Mouse (Mus musculus) hindbrain, embryonic 13.5 days (tissue): ENCODE results near the gene Sntb2. TPM values are rescaled to one million over a fixed set of nuclear protein-coding genes. Genes with fewer than 3 reads are reported as not detected.
"Not testable (repeated sequence)": the region's sequence is repeated elsewhere in the genome, so short reads cannot be mapped to it uniquely, and the experiment has no call there.

Experiments used
- ATAC-seq: fragments of 200-750 bp; cut with Nextera tagmentation; 2 replicates; pipeline ENCODE4 v1.8.0; 2017; ENCODE audit warnings: moderate TSS enrichment; ENCODE audit not compliant: low FRiP score
- H3K27ac ChIP-seq: fragments of 300-500 bp; sonication (generic); 2 replicates; pipeline ENCODE4 v1.5.1; 2015; ENCODE audit warnings: inconsistent platforms, mild to moderate bottlenecking, moderate library complexity
- H3K27me3 ChIP-seq: fragments of 300-500 bp; sonication (generic); 2 replicates; pipeline ENCODE4 v1.6.1; 2015; ENCODE audit warnings: mild to moderate bottlenecking, inconsistent platforms
- H3K36me3 ChIP-seq: fragments of 300-500 bp; sonication (generic); 2 replicates; pipeline ENCODE4 v1.6.1; 2015; ENCODE audit warnings: mild to moderate bottlenecking, inconsistent platforms
- H3K4me1 ChIP-seq: fragments of 300-500 bp; sonication (generic); replicated peaks from 2 replicates; pipeline ENCODE4 v1.6.1; 2015; ENCODE audit warnings: inconsistent platforms
- H3K4me2 ChIP-seq: fragments of 300-500 bp; sonication (generic); 2 replicates; pipeline ENCODE4 v1.6.1; 2015; ENCODE audit warnings: inconsistent platforms, mild to moderate bottlenecking, moderate library complexity
- H3K4me3 ChIP-seq: fragments of 300-500 bp; sonication (generic); 2 replicates; pipeline ENCODE4 v1.5.1; 2015; ENCODE audit warnings: mild to moderate bottlenecking, inconsistent platforms
- H3K9ac ChIP-seq: fragments of 300-500 bp; sonication (generic); 2 replicates; pipeline ENCODE4 v1.6.1; 2015; ENCODE audit warnings: mild to moderate bottlenecking, inconsistent platforms
- H3K9me3 ChIP-seq: fragments of 300-500 bp; sonication (generic); 2 replicates; pipeline ENCODE4 v1.6.1; 2016; ENCODE audit warnings: inconsistent platforms
- WGBS: fragments of 180-500 bp; shearing (Covaris S2); methylation state at CpG from one replicate; pipeline ENCODE4 v1.1.7; 2015; 5-methylcytosine and 5-hydroxymethylcytosine counted together
- polyA plus RNA-seq: library from polyadenylated mRNA; unstranded; fragments of >200 nt; fragmentation: Nextera tagmentation; extraction: Ambion mirVana; gene quantifications from 2 replicates; pipeline ENCODE4 v1.2.1, GENCODE M21; 2015

Sntb2 gene
- polyA plus RNA-seq, 1 experiment from 2014 or later: 7.9 TPM

GRCm38 (mm10) chr8:106913631-106914030 lies 21.9 kb upstream of the Sntb2 start:
- no peak for ATAC-seq
- Histone ChIP-seq H3K9me3 (no peaks in the 10 kb centered on the region), H3K27me3 (no peaks in the 10 kb centered on the region), H3K36me3 (peaks cover 80% of the 10 kb centered on the region), H3K4me1 (no peaks in the 10 kb centered on the region), H3K4me2 (no peak overlapping the region), H3K9ac (no peak overlapping the region), H3K27ac (no peak overlapping the region), H3K4me3 (no peak overlapping the region)
- 98% methylated on average over 10 of the region's 10 CpGs for WGBS

GRCm38 (mm10) chr8:106919721-106920394 lies 15.7 kb upstream of the Sntb2 start:
- Histone ChIP-seq H3K36me3 (peaks cover 83% of the 10 kb centered on the region), H3K4me3 (no peak overlapping the region), H3K9me3 (no peaks in the 10 kb centered on the region), H3K27ac (no peak overlapping the region), H3K4me1 (no peaks in the 10 kb centered on the region), H3K9ac (no peak overlapping the region), H3K27me3 (no peaks in the 10 kb centered on the region), H3K4me2 (no peak overlapping the region)
- 91% methylated on average over 8 of the region's 8 CpGs for WGBS
- ATAC-seq: no peak

GRCm38 (mm10) chr8:106920395-106920741 lies 15.2 kb upstream of the Sntb2 start:
- Histone ChIP-seq H3K27ac (no peak overlapping the region), H3K27me3 (no peaks in the 10 kb centered on the region), H3K4me3 (no peak overlapping the region), H3K4me1 (no peaks in the 10 kb centered on the region), H3K36me3 (peaks cover 78% of the 10 kb centered on the region), H3K4me2 (no peak overlapping the region), H3K9me3 (no peaks in the 10 kb centered on the region), H3K9ac (no peak overlapping the region)
- ATAC-seq: no peak
- WGBS: 96% methylated on average over 5 of the region's 5 CpGs

GRCm38 (mm10) chr8:106924057-106924456 lies 11.5 kb upstream of the Sntb2 start:
- H3K9me3 ChIP-seq: no peaks in the 10 kb centered on the region
- H3K4me1 ChIP-seq: no peaks in the 10 kb centered on the region
- ATAC-seq: no peak
- no peak overlapping the region for H3K4me2 ChIP-seq
- H3K4me3 ChIP-seq: no peak overlapping the region
- H3K36me3 ChIP-seq: peaks cover 41% of the 10 kb centered on the region
- H3K9ac ChIP-seq: no peak overlapping the region
- WGBS: 91% methylated on average over 4 of the region's 4 CpGs
- H3K27me3 ChIP-seq: no peaks in the 10 kb centered on the region
- no peak overlapping the region for H3K27ac ChIP-seq

GRCm38 (mm10) chr8:106924904-106925349 lies 10.6 kb upstream of the Sntb2 start:
- no peak for ATAC-seq
- Histone ChIP-seq H3K27me3 (0 out of 2 replicates have a peak, but pooled peaks cover under 1% of the 10 kb centered on the region), H3K4me3 (no peak overlapping the region), H3K9ac (no peak overlapping the region), H3K36me3 (peaks cover 32% of the 10 kb centered on the region), H3K4me1 (no peaks in the 10 kb centered on the region), H3K9me3 (no peaks in the 10 kb centered on the region), H3K4me2 (no peak overlapping the region), H3K27ac (no peak overlapping the region)
- 86% methylated on average over 8 of the region's 8 CpGs for WGBS

- 0 out of 2 replicates have a peak, but pooled peaks cover 3% of the 10 kb centered on the region for H3K27me3 ChIP-seq
- no peak overlapping the region for H3K9ac ChIP-seq
- H3K36me3 ChIP-seq: peaks cover 27% of the 10 kb centered on the region
- no peaks in the 10 kb centered on the region for H3K4me1 ChIP-seq
- no peak overlapping the region for H3K4me2 ChIP-seq
- WGBS: 93% methylated on average over 4 of the region's 4 CpGs
- no peak overlapping the region for H3K4me3 ChIP-seq
- no peak for ATAC-seq
- H3K9me3 ChIP-seq: no peaks in the 10 kb centered on the region
- H3K27ac ChIP-seq: no peak overlapping the region
Observed at GRCm38 (mm10) chr8:106925446-106925845, 10.1 kb upstream of the Sntb2 start.

- Histone ChIP-seq H3K4me2 (no peak overlapping the region), H3K9ac (no peak overlapping the region), H3K36me3 (peaks cover 13% of the 10 kb centered on the region), H3K27ac (no peak overlapping the region), H3K9me3 (no peaks in the 10 kb centered on the region), H3K4me3 (no peak overlapping the region), H3K4me1 (peaks cover 7% of the 10 kb centered on the region), H3K27me3 (peaks cover 13% of the 10 kb centered on the region)
- no peak for ATAC-seq
- WGBS: 52% methylated on average over 4 of the region's 4 CpGs
Observed at GRCm38 (mm10) chr8:106927247-106927646, 8.3 kb upstream of the Sntb2 start.

GRCm38 (mm10) chr8:106928182-106928581 lies 7.4 kb upstream of the Sntb2 start:
- not testable (repeated sequence) for H3K4me3 ChIP-seq, H3K36me3 ChIP-seq, H3K27ac ChIP-seq, H3K9ac ChIP-seq, H3K9me3 ChIP-seq, H3K4me2 ChIP-seq, ATAC-seq
- Histone ChIP-seq H3K27me3 (peaks cover 18% of the 10 kb centered on the region), H3K4me1 (peaks cover 15% of the 10 kb centered on the region)
- 88% methylated on average over 11 of the region's 11 CpGs for WGBS

- H3K27me3 ChIP-seq: peaks cover 23% of the 10 kb centered on the region
- 72% methylated on average over 6 of the region's 6 CpGs for WGBS
- H3K4me2 ChIP-seq: no peak overlapping the region
Observed at GRCm38 (mm10) chr8:106929155-106929913, 6.2 kb upstream of the Sntb2 start.

GRCm38 (mm10) chr8:106929921-106930320 lies 5.6 kb upstream of the Sntb2 start:
- Histone ChIP-seq H3K9ac (no peak overlapping the region), H3K4me2 (no peak overlapping the region), H3K4me3 (no peak overlapping the region), H3K27me3 (peaks cover 23% of the 10 kb centered on the region), H3K36me3 (no peaks in the 10 kb centered on the region), H3K27ac (no peak overlapping the region), H3K9me3 (no peaks in the 10 kb centered on the region), H3K4me1 (peaks cover 15% of the 10 kb centered on the region)
- WGBS: 81% methylated on average over 5 of the region's 5 CpGs
- ATAC-seq: no peak

More at GRCm38 (mm10) chr8:106929155-106929913, 6.2 kb upstream of the Sntb2 start:
- H3K9ac ChIP-seq: no peak overlapping the region
- no peaks in the 10 kb centered on the region for H3K9me3 ChIP-seq
- H3K27ac ChIP-seq: no peak overlapping the region
- H3K4me1 ChIP-seq: peaks cover 15% of the 10 kb centered on the region
- H3K36me3 ChIP-seq: no peaks in the 10 kb centered on the region
- ATAC-seq: no peak
- no peak overlapping the region for H3K4me3 ChIP-seq

- WGBS: 19% methylated on average over 22 of the region's 22 CpGs
- ATAC-seq: no peak
- peaks cover 23% of the 10 kb centered on the region for H3K27me3 ChIP-seq
- peaks cover 26% of the 10 kb centered on the region for H3K4me1 ChIP-seq
- no peaks in the 10 kb centered on the region for H3K36me3 ChIP-seq
- peak overlapping the region; percentile 48; the same call in 1 of the 2 replicates for H3K27ac ChIP-seq
- no peaks in the 10 kb centered on the region for H3K9me3 ChIP-seq
- H3K4me3 ChIP-seq: peak overlapping the region; percentile 14; the same call in 1 of the 2 replicates
- peak overlapping the region; percentile 35; the same call in 1 of the 2 replicates for H3K9ac ChIP-seq
- peak overlapping the region; percentile 42 for H3K4me2 ChIP-seq
Observed at GRCm38 (mm10) chr8:106932376-106933065, 3.0 kb upstream of the Sntb2 start.

GRCm38 (mm10) chr8:106933506-106934143 lies 1.9 kb upstream of the Sntb2 start:
- Histone ChIP-seq H3K4me2 (no peak overlapping the region), H3K9ac (no peak overlapping the region), H3K36me3 (no peaks in the 10 kb centered on the region), H3K27ac (no peak overlapping the region), H3K27me3 (peaks cover 29% of the 10 kb centered on the region), H3K4me3 (no peak overlapping the region), H3K9me3 (no peaks in the 10 kb centered on the region), H3K4me1 (peaks cover 34% of the 10 kb centered on the region)
- WGBS: 85% methylated on average over 4 of the region's 4 CpGs
- ATAC-seq: no peak
